Mouse (Mus musculus) spleen, postnatal 10 days (tissue): Measurements from ENCODE around the gene Spdye4a.

Experiments
- DNase-seq, 2 experiments: peaks; one replicate each; pipeline ENCODE4 v3.0.0; 2021 to 2022; ENCODE audit warnings: low spot score in 2 of 2

Gene Spdye4a

GRCm38 (mm10) chr5:143226790-143227189 is at the start of gene Spdye4a:
TSS of gene Spdye4a (minus strand) at chr5:143226890.
- DNase-seq = no peak

- DNase-seq = no peak
These were observed 49.1 kb upstream of the Spdye4a start for GRCm38 (mm10) chr5:143275761-143276160.

- peak in 1 of 2 experiments; percentile 65 for DNase-seq
These were observed 46.0 kb upstream of the Spdye4a start for GRCm38 (mm10) chr5:143272540-143273330.

GRCm38 (mm10) chr5:143272108-143272507 is 45.4 kb upstream of the Spdye4a start:
- DNase-seq = no peak

- no peak for DNase-seq
These were observed 45.0 kb upstream of the Spdye4a start for GRCm38 (mm10) chr5:143271642-143272041.

- no peak for DNase-seq
These were observed 43.4 kb upstream of the Spdye4a start for GRCm38 (mm10) chr5:143270151-143270519.

GRCm38 (mm10) chr5:143269363-143270150 is 42.9 kb upstream of the Spdye4a start, which contains the start of gene Zfp316:
TSS of gene Zfp316 (minus strand) at chr5:143270022.
- DNase-seq = peak; percentile 35 to 58

GRCm38 (mm10) chr5:143268985-143269362 is 42.3 kb upstream of the Spdye4a start:
- DNase-seq = no peak

- no peak for DNase-seq
These were observed 40.1 kb upstream of the Spdye4a start for GRCm38 (mm10) chr5:143266794-143267193.

GRCm38 (mm10) chr5:143265409-143265808 is 38.7 kb upstream of the Spdye4a start:
- DNase-seq = no peak

GRCm38 (mm10) chr5:143264689-143265088 is 38.0 kb upstream of the Spdye4a start:
- DNase-seq = no peak

- DNase-seq = no peak
These were observed 34.9 kb upstream of the Spdye4a start for GRCm38 (mm10) chr5:143261636-143262035.

GRCm38 (mm10) chr5:143255802-143256201 is 29.1 kb upstream of the Spdye4a start:
- DNase-seq = no peak

GRCm38 (mm10) chr5:143255131-143255519 is 28.4 kb upstream of the Spdye4a start:
- no peak for DNase-seq

- DNase-seq = peak in 1 of 2 experiments; percentile 17
These were observed 27.9 kb upstream of the Spdye4a start for GRCm38 (mm10) chr5:143254487-143255130.

GRCm38 (mm10) chr5:143253881-143254486 is 27.3 kb upstream of the Spdye4a start:
- DNase-seq = no peak

GRCm38 (mm10) chr5:143253186-143253880 is 26.6 kb upstream of the Spdye4a start:
- DNase-seq = peak in 1 of 2 experiments; percentile 19

- DNase-seq = no peak
These were observed 26.1 kb upstream of the Spdye4a start for GRCm38 (mm10) chr5:143252791-143253185.

- no peak for DNase-seq
These were observed 25.3 kb upstream of the Spdye4a start for GRCm38 (mm10) chr5:143252039-143252438.

- no peak for DNase-seq
These were observed 18.2 kb upstream of the Spdye4a start for GRCm38 (mm10) chr5:143244926-143245325.

GRCm38 (mm10) chr5:143236036-143236435 is 9.3 kb upstream of the Spdye4a start:
- no peak for DNase-seq
